Mouse (Mus musculus) inflammation-experienced regulatory T-cells (primary cell): ENCODE measurements around the gene Ugt2b34. TPM values are rescaled to one million over a fixed set of nuclear protein-coding genes. Genes with fewer than 3 reads are reported as not detected.

Source experiments
- polyA plus RNA-seq, 2 experiments: library from polyadenylated mRNA; unstranded; fragments of 100-300 nt; shearing (Covaris generic); gene quantifications; one replicate each; pipeline ENCODE4 v1.2.1; 2017

Gene Ugt2b34
- under 1 TPM in 1 of 2 experiments, not detected in 1; 0.12 TPM for polyA plus RNA-seq

DNA sequence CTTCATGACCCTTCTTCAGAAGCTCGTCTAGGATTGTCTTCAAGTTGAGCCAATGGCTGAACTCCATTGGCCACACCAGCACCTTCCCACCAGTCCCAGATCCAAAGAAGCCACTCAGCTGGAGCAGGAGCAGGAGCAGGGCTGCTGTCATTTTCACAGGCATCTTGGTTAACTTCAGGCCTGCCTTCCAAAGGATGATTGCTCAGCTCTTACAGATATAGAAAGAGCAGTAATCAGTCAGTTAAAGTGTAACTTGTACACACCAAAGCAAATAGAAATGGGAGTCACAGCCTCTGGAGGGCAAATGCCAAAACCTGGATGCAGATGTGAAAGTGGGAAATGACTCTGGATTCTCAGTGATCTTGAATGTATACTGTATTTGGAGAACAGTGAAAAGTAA is at the start of gene Ugt2b34:
Ugt2b34 (minus strand) TSS at position 180 of the 400 bp plus-strand sequence.

DNA sequence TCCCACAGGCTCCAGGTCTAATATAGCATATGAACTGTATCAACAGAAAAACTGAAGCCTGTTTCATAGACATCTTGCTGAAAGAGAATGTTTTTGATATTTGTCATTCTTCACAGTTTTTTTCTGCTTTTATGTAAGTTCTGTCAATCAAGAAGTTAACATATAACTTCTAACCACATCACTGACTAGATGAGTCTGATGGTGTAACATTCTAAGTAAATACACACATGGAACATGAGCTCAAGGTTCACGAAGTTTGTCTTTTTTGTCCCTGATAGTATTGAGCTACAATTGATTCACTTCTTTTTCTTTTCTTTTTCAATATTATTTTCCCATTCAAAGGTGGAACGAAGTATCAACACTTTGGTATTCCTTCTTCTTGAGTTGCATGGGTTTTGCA is 19.7 kb upstream of the Ugt2b34 start, which contains the start of gene Ugt2b1:
Ugt2b1 (minus strand) TSS at position 105 of the 400 bp plus-strand sequence.

Other genes starting within 250 kb of the Ugt2b34 start
- not detected for gene Tmprss11b, start 230.6 kb downstream of the Ugt2b34 start, polyA plus RNA-seq
- 1 to 10 TPM in 1 of 2 experiments, under 1 TPM in 1; 0.22 to 2.0 TPM for gene Tmprss11e, start 161.1 kb downstream of the Ugt2b34 start, polyA plus RNA-seq
- 100 to 1,000 TPM in 1 of 2 experiments, 10 to 100 TPM in 1; 94.5 to 122 TPM for gene Ythdc1, start 102.7 kb downstream of the Ugt2b34 start, polyA plus RNA-seq
- gene Ugt2b1, start 19.6 kb upstream of the Ugt2b34 start, polyA plus RNA-seq: under 1 TPM; 0.25 to 0.65 TPM
- gene Ugt2b35, start 93.9 kb upstream of the Ugt2b34 start, polyA plus RNA-seq: under 1 TPM in 1 of 2 experiments, not detected in 1; 0.05 TPM
- under 1 TPM; 0.46 to 0.72 TPM for gene Ugt2b36, start 185.6 kb upstream of the Ugt2b34 start, polyA plus RNA-seq
- under 1 TPM; 0.10 to 0.23 TPM for gene Ugt2b5, start 233.4 kb upstream of the Ugt2b34 start, polyA plus RNA-seq